Mouse (Mus musculus): ENCODE data around the gene Scaf1.
A peak's percentile ranks its signal among the peaks of the same experiment; 100 is the strongest.

Gene Scaf1

DNA sequence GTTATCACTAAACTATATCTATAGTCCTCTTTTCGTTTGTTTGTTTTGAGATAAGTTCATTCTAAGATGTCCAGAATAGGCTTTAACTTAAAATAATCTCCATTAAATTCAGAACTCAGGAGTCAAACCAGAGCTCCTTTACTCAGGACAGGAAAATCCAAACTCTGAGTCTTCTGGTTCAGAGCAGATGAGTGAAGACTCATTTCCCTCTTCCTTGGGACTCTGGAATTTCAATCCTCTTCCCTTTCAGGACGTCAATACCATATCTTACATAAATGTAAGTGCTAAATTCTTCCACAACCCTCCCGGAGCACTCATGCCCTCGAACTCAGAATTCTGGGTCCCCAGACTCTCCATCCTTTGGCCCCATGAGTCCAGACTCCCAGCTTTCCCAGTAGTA, 598 bp upstream of the Scaf1 start:
- no peak for DNase-seq (ENCODE audit: extremely low read depth, insufficient read length, low spot score)

DNA sequence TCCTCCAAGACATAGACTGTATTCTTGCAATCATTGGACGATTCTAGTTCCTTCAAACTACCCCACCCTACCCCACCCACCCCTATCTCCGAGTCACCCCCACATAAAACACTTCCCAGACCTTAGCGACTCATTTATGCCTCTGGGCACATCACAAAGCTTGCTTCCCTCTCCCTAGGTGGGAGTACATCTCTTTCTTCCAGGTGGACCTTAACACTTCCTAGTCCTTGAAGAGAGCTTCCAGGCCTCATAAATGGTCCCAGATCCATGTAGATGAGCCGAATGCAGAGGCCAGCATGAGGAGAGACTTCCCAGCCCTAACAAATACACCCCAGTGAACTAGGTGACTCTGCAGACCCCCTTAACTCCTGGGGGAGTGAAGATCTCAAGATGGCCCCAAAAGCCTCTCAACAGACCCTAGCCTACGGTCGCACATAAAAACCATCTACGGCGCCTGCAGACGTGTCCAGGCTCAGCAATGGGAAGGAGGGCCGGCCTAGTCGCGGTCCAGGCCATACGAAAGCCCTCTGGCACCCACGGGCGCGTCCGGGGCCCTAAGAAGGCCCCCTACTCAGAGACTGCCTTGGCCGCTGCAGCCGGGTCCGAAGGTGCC, 713 bp downstream of the Scaf1 start:
- DNase-seq (ENCODE audit: extremely low read depth, insufficient read length, low spot score) = no peak

DNA sequence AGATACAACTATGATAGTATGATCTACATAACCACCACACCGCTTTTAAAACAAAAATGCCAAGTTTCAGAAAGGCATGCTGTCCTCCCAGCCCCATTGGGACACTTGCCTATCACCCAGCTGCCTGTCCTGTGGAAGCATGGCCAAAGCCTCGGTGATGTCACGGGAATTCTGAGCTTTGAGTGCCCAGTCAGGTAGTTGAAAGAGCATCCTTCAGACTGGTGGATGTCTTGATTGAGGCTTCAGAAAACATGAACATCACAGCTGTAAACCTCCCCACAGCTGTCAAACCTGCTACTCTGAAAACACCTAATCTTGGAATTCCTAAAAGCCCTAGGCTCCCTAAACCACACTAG, 2.1 kb downstream of the Scaf1 start:
- no peak for DNase-seq (ENCODE audit: extremely low read depth, insufficient read length, low spot score)

DNA sequence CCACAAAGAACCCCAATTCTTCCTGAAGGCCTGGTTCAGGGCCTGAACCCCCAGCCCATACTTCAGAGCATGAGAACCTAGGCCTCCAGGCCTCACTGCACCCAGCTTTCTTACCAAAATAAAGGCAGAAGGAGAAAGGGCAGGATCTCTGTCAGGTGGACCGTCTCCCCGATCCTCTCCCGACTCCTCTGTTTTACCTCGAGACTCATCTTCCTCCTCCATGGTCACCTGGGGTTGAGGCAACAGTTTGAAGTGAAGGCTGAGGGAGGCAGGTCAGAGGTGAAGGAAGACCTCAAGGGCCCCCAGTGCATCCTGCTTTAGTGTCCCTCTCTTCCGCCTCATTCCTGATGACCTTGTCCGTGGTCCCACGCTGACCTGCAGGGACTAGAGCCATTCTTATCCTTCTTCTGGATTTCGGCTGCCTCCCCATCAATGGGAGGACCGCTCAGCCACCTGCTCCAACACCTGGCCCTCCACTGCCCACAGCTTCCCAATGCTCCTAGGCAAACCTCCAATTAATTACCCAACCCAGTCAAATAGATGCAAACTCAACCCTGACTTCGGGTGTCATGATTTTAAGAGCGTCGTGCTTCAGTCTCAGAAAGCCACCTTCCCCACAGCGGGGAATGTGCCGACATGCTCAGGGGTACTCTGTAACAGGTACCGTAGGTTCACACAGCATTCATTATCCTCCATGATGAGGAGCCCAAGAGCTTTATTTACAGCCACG, 2.6 kb downstream of the Scaf1 start:
- DNase-seq (ENCODE audit: extremely low read depth, insufficient read length, low spot score) = no peak

DNA sequence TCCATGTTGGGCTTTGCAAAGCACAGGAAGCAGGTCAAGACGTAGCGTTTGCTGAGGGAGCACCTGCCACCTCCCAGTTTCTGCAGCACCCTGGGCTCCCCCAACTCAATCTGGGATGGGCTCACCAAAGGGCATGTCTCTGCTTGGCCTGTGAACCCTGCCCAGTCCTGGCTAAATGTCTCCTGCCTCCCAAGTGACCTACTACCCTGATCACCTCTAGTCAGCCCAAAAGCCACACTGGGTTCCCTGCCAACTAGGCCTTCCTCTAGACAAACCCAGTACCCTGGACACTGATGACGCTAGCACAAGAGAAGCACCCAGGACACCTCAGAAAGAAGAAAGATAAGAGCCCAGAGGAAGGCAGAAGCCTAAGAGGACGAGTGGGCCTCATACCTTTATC, 3.3 kb downstream of the Scaf1 start:
- no peak for DNase-seq (ENCODE audit: extremely low read depth, insufficient read length, low spot score)

DNA sequence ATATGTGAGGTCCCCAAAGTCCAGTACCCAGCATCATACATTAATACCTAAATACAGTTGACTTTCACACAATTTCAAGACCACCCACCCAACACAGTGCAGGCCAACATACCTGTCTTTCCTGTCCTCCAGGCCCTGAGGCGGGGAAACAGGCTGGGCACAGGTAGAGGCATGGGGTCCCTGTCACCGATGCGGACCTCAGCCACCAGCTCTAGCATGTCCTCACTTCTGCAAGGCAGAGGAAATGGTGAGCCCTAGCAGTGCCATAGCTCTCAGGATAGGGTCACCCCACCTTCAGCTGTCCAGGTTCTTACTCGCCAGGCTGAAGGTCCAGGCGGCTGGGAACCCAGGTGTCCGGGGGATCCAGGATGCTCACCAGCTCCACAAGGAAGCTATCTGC, 4.2 kb downstream of the Scaf1 start:
- no peak for DNase-seq (ENCODE audit: extremely low read depth, insufficient read length, low spot score)

DNA sequence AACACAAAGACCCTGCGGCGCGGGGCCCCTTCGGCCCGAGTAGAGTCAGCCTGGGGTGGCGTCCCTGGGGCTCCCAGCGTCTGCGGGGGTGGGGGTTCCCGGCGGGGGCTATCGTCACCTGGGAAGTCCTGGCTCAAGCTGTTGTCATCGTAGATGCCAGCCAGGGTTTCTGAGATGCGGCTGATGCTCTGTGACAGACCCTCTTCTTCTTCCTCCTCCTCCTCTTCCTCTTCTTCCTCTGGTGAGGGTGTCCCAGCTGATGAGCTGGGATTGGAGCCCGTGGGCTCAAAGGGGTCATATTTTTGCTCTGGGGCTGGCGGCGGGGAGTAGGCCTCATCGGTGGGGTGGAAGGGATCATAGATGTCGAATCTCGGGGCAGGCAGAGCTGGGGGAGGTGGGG, 7.8 kb downstream of the Scaf1 start:
- no peak for DNase-seq (ENCODE audit: extremely low read depth, insufficient read length, low spot score)

DNA sequence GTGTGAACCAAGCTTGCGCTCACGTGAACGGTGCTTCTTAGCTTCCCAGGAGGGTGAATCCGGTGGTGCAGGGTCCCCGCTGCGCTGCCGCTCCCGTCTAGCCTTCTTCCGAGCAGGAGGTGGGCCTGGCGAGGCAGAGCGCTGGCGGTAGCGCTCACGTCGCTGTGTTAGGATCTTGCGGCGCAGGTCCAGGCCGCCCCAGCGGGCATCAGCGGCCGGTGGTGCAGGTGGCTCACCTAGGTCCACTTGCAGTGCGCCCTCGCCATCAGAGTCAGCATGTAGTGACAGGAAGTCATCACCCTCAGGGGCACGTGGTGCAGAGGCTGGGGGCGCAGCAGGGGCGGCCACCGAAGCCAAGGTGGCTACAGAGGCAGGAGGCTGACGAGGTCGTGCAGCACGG, 8.3 kb downstream of the Scaf1 start:
- DNase-seq (ENCODE audit: extremely low read depth, insufficient read length, low spot score) = no peak

DNA sequence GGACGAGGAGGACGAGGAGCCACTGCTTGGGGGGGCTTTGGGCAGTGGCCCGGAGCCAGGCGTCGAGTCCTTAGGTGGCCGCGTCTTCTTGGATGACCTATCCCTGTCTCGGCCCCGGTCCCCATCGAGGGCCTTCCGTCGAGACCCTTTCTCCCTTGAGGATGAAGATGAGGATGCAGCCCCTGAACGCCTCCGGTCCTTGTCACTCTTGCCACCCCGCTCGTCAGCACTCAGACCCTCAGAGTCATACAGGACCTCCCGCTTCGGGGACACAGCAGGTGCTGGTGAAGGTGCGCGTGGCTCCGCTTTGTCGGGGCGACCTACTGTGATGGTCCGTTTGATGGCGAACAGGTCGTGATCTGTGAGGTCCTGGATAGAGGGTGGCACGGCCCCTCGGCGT, 9.0 kb downstream of the Scaf1 start:
- DNase-seq (ENCODE audit: extremely low read depth, insufficient read length, low spot score) = no peak

DNA sequence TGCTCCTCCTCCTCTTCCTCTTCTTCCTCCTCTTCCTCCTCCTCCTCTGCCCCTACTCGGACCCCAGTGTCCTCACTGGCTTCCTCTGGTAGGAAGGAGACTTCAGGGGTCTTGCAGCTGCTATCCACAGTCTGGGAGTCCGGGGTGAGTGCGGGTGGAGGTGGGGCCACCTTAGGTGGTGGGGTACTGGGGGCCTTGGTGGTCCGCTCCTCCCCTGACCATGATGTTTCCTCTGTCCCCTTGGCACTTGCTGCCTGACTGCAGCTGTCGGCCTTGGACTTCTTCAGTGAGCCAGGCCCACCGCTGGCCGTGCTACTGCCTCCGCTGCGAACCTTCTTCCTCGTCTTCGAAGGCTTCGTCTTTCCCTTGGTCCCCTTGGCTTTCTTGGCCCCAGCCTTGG, 9.7 kb downstream of the Scaf1 start:
- no peak for DNase-seq (ENCODE audit: extremely low read depth, insufficient read length, low spot score)

DNA sequence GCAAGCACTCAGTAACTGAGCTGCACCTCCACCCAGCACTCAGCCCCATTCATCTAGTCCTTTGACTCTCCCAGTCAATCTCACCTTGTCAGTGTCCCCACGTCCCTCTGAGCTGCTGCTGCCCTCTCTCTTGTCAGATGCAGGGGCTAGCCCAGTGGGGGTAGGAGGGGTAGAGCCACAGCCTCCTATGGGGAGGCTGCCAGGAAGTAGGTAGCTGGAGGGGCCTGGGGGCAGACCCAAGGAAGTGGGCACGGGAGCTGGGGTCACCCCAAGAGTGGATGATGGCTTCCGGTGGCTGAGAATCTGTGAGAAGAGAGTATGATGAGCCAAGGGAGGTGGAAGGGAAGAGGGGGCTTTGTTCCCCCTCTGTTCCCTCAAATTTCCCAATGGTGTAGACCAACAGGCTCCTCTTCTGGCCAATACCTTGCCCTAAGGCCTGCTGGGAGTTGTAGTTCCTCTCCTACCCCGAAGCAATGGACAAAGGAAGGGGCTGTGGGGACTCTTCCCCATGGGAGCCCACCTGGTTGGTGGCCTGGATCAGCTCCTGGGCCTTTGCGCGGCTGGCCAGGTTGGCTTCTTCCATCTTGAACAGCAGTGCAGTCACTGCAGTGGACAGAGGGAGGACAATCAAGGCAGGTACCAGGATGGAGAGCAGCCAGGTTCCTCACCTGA, 10.7 kb downstream of the Scaf1 start:
- no peak for DNase-seq (ENCODE audit: extremely low read depth, insufficient read length, low spot score)

DNA sequence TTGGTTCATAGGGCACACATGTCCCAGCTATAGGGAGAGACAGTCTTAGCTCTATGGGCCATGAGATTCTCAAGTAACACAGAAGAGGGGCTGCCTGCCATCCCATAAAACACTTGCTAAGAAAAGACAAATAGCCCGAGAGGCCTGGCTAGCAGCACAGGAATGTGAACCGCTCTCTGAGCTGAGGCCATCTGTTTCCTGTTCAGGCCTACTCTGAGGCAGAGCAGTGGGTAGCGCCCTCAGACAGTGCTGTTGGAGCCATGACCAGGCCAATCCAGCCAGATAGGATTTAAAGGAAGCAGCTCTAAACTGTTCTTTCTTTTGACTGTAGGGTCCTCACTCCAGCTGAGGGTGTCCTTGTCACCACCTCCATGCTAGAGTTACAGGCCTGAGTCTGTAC, 11.6 kb downstream of the Scaf1 start:
- no peak for DNase-seq (ENCODE audit: extremely low read depth, insufficient read length, low spot score)

DNA sequence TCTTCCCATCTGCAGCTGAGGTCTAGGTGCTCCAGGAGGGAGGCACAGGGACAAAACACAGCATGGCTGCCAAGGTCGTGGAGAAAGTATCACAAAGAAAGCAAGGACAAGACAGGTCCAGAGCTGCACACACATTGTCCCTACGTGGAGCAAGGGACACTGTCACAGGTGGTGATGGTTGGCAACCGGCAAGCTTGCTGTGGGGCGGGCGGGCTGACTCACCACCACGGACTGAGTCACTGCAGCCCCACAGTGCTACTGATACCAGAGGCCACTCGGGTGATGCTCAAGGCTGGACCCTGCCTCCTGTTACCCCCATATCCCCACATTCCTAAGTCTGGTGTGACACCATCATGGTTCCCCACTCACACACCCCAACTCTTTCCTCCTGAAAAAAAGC, 13.7 kb downstream of the Scaf1 start:
- peak; percentile 56 for DNase-seq (ENCODE audit: extremely low read depth, insufficient read length, low spot score)

DNA sequence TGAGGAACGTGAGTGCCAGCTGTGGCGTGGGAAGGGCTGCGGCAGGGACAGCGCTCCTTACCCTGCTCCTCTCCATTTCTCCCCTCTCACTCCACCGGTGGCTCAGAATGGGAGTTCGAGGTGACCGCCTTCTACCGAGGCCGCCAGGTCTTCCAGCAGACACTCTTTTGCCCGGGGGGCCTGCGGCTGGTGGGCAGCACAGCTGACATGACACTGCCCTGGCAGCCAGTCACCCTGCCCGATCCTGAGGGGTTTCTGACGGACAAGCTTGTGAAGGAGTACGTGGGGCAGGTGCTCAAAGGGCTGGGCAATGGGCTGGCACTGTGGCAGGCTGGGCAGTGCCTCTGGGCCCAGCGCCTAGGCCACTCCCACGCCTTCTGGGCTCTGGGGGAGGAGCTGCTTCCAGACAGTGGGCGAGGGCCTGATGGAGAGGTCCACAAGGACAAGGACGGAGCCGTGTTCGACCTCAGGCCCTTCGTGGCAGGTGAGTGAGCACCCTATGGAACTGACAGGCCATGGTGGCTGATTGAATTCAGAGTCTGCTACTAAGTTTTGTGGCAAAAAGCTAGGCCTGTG, 15.5 kb downstream of the Scaf1 start:
- no peak for DNase-seq (ENCODE audit: extremely low read depth, insufficient read length, low spot score)

DNA sequence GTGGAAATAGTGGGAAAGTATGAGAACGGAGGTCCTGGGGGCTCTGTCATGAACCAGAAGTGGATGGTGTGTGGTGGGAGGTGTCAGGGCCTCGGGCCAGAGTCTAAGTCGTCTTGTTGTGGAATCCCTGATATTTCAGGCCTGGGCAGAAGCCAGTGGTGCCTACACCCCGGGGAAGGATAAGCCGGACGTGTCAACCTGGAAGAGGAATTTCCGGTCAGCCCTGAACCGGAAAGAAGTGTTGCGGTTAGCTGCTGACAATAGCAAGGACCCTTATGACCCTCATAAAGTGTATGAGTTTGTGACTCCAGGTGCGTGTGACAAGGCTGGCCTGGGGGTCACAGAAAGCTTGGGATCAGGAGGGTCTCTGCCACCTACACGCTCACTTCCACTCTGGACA, 16.4 kb downstream of the Scaf1 start:
- no peak for DNase-seq (ENCODE audit: extremely low read depth, insufficient read length, low spot score)

DNA sequence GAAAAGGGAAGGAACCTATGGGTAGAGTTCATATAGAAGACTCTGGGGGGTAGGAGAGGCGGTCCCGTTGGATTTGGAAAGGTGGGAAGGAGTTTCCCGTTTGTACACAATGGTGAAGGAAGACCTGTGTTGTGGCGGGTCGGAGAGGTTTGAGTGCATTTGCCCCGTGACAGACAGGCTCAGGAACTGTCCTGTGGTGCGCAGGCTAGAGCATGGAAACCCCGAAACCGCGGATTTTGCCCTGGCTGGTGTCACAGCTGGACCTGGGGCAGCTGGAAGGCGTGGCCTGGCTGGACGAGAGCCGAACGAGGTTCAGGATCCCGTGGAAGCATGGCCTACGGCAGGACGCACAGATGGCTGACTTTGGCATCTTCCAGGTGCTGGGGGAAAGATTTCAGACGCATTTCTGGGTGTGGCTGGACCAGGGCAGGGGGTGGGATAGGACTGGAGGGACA, 17.6 kb downstream of the Scaf1 start, which contains the start of gene Bcl2l12:
Gene Bcl2l12, minus strand, starts transcription at position 212 of the 455 bp plus-strand sequence.
- peak; percentile 88 for DNase-seq (ENCODE audit: extremely low read depth, insufficient read length, low spot score)

DNA sequence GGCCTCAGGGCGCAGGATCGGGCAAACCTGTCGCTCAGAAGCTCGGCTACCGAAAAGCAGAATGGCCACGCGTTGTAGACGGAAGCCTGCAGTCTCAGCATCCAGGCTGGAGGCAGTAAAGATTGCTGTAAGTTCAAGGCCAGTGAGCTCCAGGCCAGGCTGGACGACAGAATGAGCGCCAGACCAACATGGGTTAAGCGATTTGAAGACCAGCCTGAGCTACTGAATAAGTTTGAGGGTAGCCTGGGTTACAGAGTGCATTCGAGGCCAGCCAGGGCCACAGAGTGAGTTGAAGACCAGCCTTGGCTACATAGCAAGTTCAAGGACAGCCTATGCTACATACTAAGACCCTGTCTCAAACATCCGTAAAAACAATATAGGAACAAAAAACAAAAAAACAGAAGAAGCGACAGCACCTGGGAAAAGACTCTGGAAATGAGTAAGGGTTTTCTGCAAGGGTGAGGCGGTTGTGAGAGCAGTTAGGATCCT, 18.2 kb downstream of the Scaf1 start:
- DNase-seq (ENCODE audit: extremely low read depth, insufficient read length, low spot score) = no peak

DNA sequence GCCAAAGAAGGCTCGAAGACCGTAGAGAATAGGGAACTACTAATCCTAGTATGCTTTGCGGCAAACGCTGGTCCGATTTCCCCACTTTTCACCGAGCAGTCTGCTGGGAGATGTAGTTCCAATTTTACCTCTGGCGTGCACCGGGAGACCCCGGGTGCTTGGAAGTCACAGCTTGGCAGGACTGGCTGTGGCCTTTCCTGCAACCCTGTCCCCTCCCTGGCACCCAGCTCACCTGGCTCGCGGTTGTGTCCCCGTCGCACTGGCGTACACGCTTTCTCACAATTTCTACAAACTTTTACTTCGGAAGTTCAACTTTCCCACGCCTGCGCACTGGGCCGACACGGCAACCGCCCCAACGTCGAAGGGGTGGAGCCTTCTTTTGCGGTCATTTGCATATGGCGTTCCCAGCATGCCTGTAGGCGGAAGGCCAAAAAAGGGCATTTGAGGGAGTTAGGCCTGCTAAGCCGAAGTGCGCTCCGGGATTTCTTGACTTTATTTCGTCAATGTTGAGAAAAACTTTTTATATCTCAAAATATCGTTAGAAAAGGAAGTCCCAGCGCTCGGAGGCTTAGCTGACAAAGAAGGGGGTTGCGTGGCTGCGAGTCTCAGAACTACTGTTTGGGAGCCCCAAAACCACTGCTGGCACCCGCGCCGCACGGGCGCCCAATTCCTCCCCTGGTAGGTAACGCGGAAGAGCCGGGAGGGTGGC, 18.8 kb downstream of the Scaf1 start, which contains the start of gene Irf3:
Gene Irf3, plus strand, starts transcription at position 418 of the 709 bp plus-strand sequence.
- DNase-seq (ENCODE audit: extremely low read depth, insufficient read length, low spot score) = peak; percentile 96

DNA sequence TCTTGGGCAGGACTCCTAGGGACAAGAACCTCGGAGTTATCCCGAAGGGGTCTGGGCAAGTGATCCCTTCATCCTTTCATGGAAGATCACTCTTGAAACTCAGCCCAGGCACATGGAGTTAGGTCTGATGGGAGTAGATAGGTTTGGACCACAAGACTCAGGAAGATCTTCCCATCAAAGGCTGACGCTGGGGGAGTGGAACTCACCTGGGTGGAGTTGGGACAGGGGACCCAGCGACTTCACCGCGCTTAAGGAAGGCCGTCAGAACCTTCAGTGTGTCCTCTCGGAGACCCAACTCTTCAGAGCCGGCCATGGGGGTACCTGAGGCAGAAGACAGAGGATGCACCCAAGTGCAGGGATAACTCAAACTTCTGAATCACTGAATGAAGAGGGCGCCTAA, 19.5 kb downstream of the Scaf1 start:
- no peak for DNase-seq (ENCODE audit: extremely low read depth, insufficient read length, low spot score)

DNA sequence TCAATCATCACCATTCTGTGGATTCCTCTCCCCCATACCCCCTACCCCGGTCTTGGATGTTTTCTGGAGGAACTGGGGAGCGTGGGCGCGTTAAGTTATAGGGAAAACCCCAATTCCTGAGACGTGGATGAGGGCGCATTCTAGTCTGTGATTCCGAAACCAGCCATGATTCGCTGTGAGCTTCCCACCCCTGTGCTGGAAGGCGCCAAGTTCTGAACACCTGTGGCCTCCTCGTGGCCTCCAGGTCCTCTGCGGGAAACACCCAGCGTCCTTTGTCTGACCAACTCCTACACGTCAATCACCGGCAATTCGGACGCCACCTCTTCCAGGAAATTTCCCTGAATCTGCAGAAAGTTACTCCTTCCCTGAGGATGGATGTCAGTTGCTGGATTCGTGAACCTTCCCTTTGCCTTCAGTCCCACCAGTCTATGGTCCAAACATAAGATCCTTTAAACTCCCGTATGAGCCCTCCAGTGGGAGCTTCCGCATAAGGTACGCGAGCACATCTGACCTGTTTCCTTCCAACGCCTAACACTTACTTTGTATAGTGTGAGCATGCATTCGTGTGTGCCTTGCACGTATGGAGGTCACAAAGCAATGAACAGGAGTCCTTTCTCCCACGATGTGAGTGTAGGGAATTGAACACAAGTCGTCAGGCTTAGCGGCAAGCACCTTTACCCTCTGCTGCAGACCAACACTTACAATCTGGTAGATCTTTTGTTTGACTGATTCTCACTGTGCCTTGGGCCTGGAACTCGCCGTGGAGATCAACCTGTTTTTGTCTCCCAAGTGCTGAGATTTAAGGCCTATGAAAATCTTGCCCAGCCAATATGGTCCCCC, 29.1 kb downstream of the Scaf1 start:
- DNase-seq (ENCODE audit: extremely low read depth, insufficient read length, low spot score) = no peak
